Comparison of ENCODE assay signal across 10 mouse cellular contexts in genomic region chr1:160233921-160234320, GRCm38 (mm10). TPM values are rescaled to one million over a fixed set of nuclear protein-coding genes. Genes with fewer than 3 reads are reported as not detected.
DNase-seq lines count a peak whose midpoint lies in the region; ATAC-seq and TF ChIP-seq lines count a peak whose summit lies in the region.
"Had no signal": no experiment of that assay in that cellular context is flagged by ENCODE, and none has a peak within 500 bp of the region (broad histone marks: within the 10 kb centered on the region; RNA-seq: fewer than 3 reads in every experiment).

No protein-coding gene starts in this region.

- no peak for TF ChIP-seq POLR2A in small intestine, adult 2 months (IDR thresholded peaks at IDR 0.05; ENCODE audit: low read depth, low read length)

- intact Hi-C loops in heart, postnatal 14 days (cut with DNase I) = loop anchor here (5.0 kb wide), 1 partner anchor 483 kb away; no protein-coding TSS in a partner anchor

- no peak overlapping the region for H3K4me2 ChIP-seq in heart, embryonic 11.5 days
- H3K4me2 ChIP-seq in forebrain, embryonic 14.5 days (ENCODE audit: low read length) = no peak overlapping the region

- H3K4me3 ChIP-seq in heart, embryonic 11.5 days (ENCODE audit: low read depth, low read length) = no peak overlapping the region
- H3K4me3 ChIP-seq in small intestine, adult 2 months (ENCODE audit: low read depth, low read length) = no peak overlapping the region
- H3K4me3 ChIP-seq in forebrain, embryonic 14.5 days (ENCODE audit: low read depth, low read length) = no peak overlapping the region

- peak; percentile 38 to 44 for DNase-seq in heart, adult 9 months (ENCODE audit: low spot score in 2 of 2)
- peak; percentile 57 for DNase-seq in MN1 (ENCODE audit: low spot score)
- DNase-seq in heart, postnatal 14 days = peak; percentile 10 to 36
- no peak for DNase-seq in ovary, adult 18-20 months (ENCODE audit: low spot score)
- no peak for DNase-seq in thymus, postnatal 0 days (ENCODE audit: low spot score)
- no peak for DNase-seq in forebrain, embryonic 14.5 days (ENCODE audit: low spot score)
- DNase-seq: cerebellum, adult 11-12 months; left cerebral cortex, postnatal 4 days had no signal

- H3K4me1 ChIP-seq in heart, embryonic 11.5 days (ENCODE audit: control insufficient read depth, insufficient read depth, low read length) = no peaks in the 10 kb centered on the region
- H3K4me1 ChIP-seq in small intestine, adult 2 months (ENCODE audit: control insufficient read depth, insufficient read depth, insufficient read length, low read length) = no peaks in the 10 kb centered on the region
- H3K4me1 ChIP-seq in forebrain, embryonic 14.5 days (ENCODE audit: control insufficient read depth, insufficient read depth, low read length) = no peaks in the 10 kb centered on the region

- no peak for ATAC-seq in heart, embryonic 11.5 days (replicated peaks; ENCODE audit: insufficient number of reproducible peaks, low FRiP score, low TSS enrichment)
- no peak for ATAC-seq in forebrain, embryonic 14.5 days

- H3K27ac ChIP-seq in heart, embryonic 11.5 days (ENCODE audit: low read depth, low read length) = no peak overlapping the region
- H3K27ac ChIP-seq in small intestine, adult 2 months (ENCODE audit: insufficient read depth, low read depth, low read length) = peak overlapping the region; percentile 46; the same call in 1 of the 2 replicates
- no peak overlapping the region for H3K27ac ChIP-seq in forebrain, embryonic 14.5 days (ENCODE audit: low read depth, low read length)

- no peak for TF ChIP-seq CTCF in small intestine, adult 2 months (IDR thresholded peaks at IDR 0.05; ENCODE audit: extremely low read depth, insufficient read length, insufficient replicate concordance, low read depth, low read length)

- H3K9ac ChIP-seq in heart, embryonic 11.5 days (ENCODE audit: low read depth, low read length) = no peak overlapping the region
- H3K9ac ChIP-seq in forebrain, embryonic 14.5 days (ENCODE audit: low read length) = no peak overlapping the region

- H3K36me3 ChIP-seq in heart, embryonic 11.5 days (ENCODE audit: control insufficient read depth, insufficient read depth, low read length) = no peaks in the 10 kb centered on the region
- H3K36me3 ChIP-seq in small intestine, adult 2 months (ENCODE audit: control insufficient read depth, insufficient read depth, low read length) = peaks cover 20% of the 10 kb centered on the region
- no peaks in the 10 kb centered on the region for H3K36me3 ChIP-seq in forebrain, embryonic 14.5 days (ENCODE audit: control insufficient read depth, insufficient read depth, low read length)

- H3K9me3 ChIP-seq in heart, embryonic 11.5 days (replicated peaks; ENCODE audit: control insufficient read depth, low read length) = no peaks in the 10 kb centered on the region
- no peaks in the 10 kb centered on the region for H3K9me3 ChIP-seq in forebrain, embryonic 14.5 days (replicated peaks; ENCODE audit: control insufficient read depth, low read length)

- no peaks in the 10 kb centered on the region for H3K27me3 ChIP-seq in heart, embryonic 11.5 days (ENCODE audit: control insufficient read depth, insufficient read depth, low read length)
- no peaks in the 10 kb centered on the region for H3K27me3 ChIP-seq in small intestine, adult 2 months (ENCODE audit: control insufficient read depth, insufficient read depth, low read length)
- no peaks in the 10 kb centered on the region for H3K27me3 ChIP-seq in forebrain, embryonic 14.5 days (replicated peaks; ENCODE audit: control insufficient read depth, insufficient read depth, low read length)

RNA-seq across cellular contexts. Expression of gene Cacybp, which starts 21.2 kb away (rescaled TPM):
- 202 and 205 TPM in 2 replicates for polyA plus RNA-seq in heart, embryonic 11.5 days (2014; fragmentation: Nextera tagmentation; extraction: Ambion mirVana)
- total RNA-seq in heart, postnatal 14 days (2021) = 10 to 100 TPM; 52.5 to 58.9 TPM
- 0.53 and 1.4 TPM in 2 replicates for polyA plus RNA-seq in small intestine, adult 2 months (2012; rRNA removed)
- polyA plus RNA-seq in thymus, postnatal 0 days (2015; fragmentation: Nextera tagmentation; extraction: Ambion mirVana) = 209 and 247 TPM in 2 replicates
- 325 and 340 TPM in 2 replicates for polyA plus RNA-seq in forebrain, embryonic 14.5 days (2014; fragmentation: Nextera tagmentation; extraction: Ambion mirVana)

RNA-seq across cellular contexts. Expression of gene Mrps14, which starts 38.9 kb away (rescaled TPM):
- 178 and 193 TPM in 2 replicates for polyA plus RNA-seq in heart, embryonic 11.5 days (2014; fragmentation: Nextera tagmentation; extraction: Ambion mirVana)
- 10 to 100 TPM; 88.8 to 98.5 TPM for total RNA-seq in heart, postnatal 14 days (2021)
- polyA plus RNA-seq in small intestine, adult 2 months (2012; rRNA removed) = 10.7 and 11.2 TPM in 2 replicates
- 390 and 393 TPM in 2 replicates for polyA plus RNA-seq in thymus, postnatal 0 days (2015; fragmentation: Nextera tagmentation; extraction: Ambion mirVana)
- 169 and 224 TPM in 2 replicates for polyA plus RNA-seq in forebrain, embryonic 14.5 days (2014; fragmentation: Nextera tagmentation; extraction: Ambion mirVana)

Comparison
In these comparisons a context has a peak if more than half of its experiments do, and no peak if none do; other contexts are left out.
1. DNase-seq: peak in heart, adult 9 months (2 of 2), MN1 (single experiment) and heart, postnatal 14 days (2 of 2); none in ovary, adult 18-20 months (single experiment), thymus, postnatal 0 days (single experiment) and forebrain, embryonic 14.5 days (single experiment).
2. RNA of gene Cacybp, which starts 21.2 kb away (polyA plus RNA-seq): 325 to 340 TPM in forebrain, embryonic 14.5 days, 209 to 247 TPM in thymus, postnatal 0 days and 202 to 205 TPM in heart, embryonic 11.5 days; 0.53 to 1.4 TPM in small intestine, adult 2 months; every median in the first group is over 10 times any median in the second.
3. RNA of gene Mrps14, which starts 38.9 kb away (polyA plus RNA-seq): 390 to 393 TPM in thymus, postnatal 0 days, 169 to 224 TPM in forebrain, embryonic 14.5 days and 178 to 193 TPM in heart, embryonic 11.5 days; 10.7 to 11.2 TPM in small intestine, adult 2 months; every median in the first group is over 10 times any median in the second.